Mouse (Mus musculus) skeletal muscle tissue, adult 2 months (tissue): ENCODE measurements around the gene Kat7.

Experiments used
- DNase-seq: peaks from one replicate; pipeline ENCODE4 v3.0.0-alpha.2; 2012; ENCODE audit warnings: low read depth, low spot score

Kat7 gene

GRCm38 (mm10) chr11:95231688-95232328, 78.2 kb downstream of the Kat7 start:
- peak; percentile 24 for DNase-seq

- DNase-seq = no peak
Measured at GRCm38 (mm10) chr11:95227467-95227866, 82.6 kb downstream of the Kat7 start.

DNA sequence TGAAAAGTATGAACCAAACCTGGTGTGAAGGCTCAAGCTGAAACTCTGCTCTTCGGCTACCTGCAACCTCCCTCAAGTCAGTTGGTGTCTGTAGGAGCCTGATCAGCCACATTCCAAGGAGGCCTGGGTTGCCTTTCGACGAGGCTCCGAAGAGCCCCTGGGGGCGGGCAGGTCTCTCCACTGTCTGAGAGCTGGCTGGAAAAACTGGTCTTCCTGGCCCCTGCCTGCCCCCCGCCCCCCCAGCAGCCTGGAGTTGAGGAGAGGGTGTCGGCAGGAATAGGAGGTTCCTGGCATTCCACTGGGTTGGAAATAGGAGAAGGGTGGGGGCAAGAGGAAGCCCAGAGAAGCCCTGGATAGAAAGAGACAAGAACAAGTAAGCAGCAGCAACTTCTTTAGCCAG, 84.6 kb downstream of the Kat7 start:
- DNase-seq = no peak
